Mouse (Mus musculus): Measurements from ENCODE around the gene Inpp5a. TPM values are rescaled to one million over a fixed set of nuclear protein-coding genes. Genes with fewer than 3 reads are reported as not detected.
A peak's percentile ranks its signal among the peaks of the same experiment; 100 is the strongest.

The Inpp5a gene
- total RNA-seq, 2 experiments from 2014 or later = 292 to 306 TPM

DNA sequence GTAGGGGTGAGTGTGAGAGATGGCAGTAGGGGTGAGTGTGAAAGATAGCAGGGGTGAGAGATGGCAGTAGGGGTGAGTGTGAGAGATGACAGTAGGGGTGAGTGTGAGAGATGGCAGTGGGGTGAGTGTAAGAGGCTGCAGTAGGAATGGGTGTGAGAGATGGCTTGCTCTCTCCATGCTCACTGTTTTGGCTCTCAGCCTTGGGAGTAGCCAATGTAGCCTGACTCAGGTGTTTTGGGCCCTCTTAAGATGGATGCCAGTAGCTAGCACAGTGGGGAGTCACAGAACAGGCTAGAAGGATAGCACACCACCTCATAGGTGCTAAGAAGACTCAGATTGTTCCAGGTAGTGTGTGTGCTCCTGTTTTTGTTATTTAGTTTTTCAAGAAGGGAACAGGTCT is 46.8 kb downstream of the Inpp5a start:
- intact Hi-C loops (cut with DNase I) = no loop called here
- DNase-seq (ENCODE audit: low spot score) = no peak

DNA sequence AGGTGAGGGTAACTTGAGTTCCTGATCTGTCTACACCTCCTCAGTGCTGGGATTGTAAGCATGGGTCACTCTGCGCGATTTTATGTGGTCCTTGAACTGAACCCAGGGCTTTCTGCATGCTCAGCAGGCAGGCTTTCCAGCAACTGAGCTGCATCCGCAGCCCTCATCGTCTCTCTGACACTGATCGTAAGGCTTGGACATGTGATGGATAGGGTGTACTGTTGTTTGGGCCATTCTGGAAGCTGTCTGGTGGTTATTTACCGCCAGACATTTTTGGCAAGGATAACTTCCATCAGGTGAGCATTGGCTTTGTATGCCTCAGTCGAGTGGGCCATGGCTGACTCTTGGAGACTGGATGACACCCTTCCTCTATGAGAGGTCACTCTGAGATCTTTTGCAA is 48.0 kb downstream of the Inpp5a start:
- DNase-seq (ENCODE audit: low spot score) = no peak
- intact Hi-C loops (cut with DNase I) = no loop called here

DNA sequence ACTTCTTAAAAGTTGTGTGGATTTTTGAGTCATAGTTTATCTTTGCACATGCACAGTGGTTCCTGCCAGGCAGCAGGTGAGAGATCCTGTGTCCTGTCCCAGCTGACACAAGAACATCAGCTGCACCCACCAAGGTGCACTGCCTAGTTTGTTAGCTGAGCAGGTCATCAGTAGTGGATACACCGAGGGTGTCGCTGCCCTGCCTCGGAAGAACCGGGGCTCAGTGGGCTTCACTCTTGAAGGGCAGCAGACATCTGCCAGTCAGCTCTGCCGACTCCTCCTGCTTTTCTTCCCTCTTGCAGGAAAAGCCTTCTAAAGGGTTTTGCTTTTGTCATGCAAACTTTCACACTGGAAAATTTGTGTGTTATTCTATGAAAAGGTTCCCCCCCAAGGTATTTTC is 48.6 kb downstream of the Inpp5a start:
- intact Hi-C loops (cut with DNase I) = no loop called here
- DNase-seq (ENCODE audit: low spot score) = no peak

DNA sequence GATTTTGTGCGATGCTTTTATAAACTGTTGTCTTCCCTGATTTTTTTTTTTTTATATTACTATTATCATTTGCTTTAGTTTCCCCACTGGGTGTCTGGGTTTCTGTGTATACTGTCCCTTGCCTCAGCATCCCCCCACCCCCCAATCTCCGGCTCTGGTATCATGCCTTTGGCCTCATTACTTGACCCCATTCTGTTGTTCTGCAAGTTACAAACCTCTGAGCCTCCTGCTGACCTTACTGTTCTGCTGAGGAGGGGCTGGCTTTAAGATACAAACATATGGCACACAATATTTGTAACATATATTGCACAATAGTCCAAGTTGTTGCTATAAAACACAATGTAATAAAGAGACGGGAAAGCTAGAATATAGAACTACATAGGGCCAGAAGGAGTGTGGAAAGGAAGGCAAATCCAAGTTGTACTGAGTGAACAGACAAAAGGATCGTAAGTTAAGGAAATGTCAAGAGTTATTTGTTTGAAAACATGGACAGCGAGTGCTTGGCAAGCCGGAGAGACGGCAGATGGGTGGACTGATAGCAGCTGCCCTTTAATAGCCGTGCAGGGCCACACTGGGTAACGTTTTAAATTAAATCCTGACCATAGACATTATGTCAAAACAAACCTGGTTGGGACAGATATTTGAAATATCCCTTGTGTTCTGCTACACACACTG is 49.2 kb downstream of the Inpp5a start:
- intact Hi-C loops (cut with DNase I) = no loop called here
- no peak for DNase-seq (ENCODE audit: low spot score)

DNA sequence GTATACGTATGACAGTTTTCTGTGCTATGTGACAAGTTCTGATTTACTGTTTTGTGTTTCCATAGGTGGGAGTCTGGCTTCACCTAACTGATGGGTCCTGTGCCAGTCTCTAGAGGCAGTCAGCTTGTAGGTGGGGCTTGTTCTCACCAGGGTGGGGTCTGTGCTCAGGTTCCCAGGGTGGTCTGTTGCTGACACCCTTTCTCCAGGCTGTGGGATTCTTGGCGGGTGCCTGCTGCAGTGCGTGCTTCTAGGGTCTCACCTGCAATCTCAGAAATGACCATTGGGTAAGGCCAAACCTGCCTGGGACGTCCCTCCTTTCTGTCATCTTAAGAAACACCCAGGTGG is 49.7 kb downstream of the Inpp5a start:
- no peak for DNase-seq (ENCODE audit: low spot score)
- intact Hi-C loops (cut with DNase I) = no loop called here

DNA sequence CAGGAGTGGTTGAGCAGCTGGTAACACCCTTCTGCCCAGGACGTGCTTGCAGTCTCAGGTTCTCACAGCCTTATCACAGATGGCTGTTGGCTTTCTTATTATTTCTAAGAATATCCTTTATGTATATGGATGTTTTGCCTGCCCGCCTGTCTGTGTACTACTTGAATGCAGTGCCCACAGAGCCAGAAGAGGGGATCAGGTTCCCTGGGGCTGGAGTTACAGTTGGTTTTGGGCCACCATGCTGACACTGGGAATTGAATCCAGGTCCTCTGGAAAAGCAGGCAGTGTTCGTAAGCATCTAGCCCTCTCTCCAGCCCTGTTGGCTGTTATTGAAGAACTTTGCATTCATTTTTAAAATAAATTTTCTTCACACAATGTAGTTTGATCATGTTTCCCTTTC is 50.1 kb downstream of the Inpp5a start:
- no peak for DNase-seq (ENCODE audit: low spot score)
- intact Hi-C loops (cut with DNase I) = no loop called here

DNA sequence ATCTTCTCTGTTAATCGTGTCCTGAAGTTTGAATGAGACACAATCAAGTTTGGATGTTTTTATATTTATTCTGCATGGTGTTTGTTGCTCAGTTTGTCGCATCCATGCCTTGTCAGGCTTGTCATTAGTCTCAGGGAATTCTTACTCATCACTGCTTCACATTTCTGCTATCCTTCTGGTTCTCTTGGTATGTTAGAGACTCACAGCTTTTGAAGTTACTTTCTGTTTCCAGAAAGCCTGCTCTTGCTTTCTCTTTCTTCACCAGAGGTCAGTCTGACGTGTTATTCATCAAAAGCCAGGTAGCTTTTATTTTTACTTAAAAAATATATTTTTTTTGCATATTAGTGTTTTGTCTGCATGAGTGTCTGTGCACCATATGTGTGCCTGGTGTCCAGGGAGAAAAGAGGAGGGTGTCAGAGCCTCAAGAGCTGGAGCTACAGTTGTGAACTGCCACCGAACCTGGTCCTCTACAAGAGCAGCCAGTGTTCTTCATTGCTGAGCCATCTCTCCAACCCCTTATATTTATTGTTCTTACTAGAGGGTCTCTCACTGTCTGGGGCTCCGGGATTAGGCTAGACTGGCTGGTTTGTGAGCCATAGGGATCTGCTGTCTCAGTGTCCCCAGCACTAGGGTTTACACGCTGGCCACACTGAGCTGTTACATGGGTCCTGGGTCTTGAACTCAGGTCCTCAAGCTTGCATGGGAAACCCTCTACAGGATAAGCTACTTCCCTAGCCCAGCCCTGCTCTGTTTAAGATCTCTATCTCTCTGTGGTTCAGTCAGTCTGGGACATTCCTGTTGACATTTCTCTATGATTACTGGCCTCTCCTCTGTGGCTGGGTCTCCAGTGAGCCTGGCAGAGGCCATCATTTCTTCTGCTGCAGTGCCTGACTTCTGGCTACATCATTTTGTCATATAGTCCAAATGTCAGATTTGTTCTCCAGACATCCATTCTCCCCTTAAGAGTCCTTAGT is 51.3 kb downstream of the Inpp5a start:
- intact Hi-C loops (cut with DNase I) = loop anchor here (2.0 kb wide), 1 partner anchor 25 kb away; no protein-coding TSS in a partner anchor
- DNase-seq (ENCODE audit: low spot score) = no peak

DNA sequence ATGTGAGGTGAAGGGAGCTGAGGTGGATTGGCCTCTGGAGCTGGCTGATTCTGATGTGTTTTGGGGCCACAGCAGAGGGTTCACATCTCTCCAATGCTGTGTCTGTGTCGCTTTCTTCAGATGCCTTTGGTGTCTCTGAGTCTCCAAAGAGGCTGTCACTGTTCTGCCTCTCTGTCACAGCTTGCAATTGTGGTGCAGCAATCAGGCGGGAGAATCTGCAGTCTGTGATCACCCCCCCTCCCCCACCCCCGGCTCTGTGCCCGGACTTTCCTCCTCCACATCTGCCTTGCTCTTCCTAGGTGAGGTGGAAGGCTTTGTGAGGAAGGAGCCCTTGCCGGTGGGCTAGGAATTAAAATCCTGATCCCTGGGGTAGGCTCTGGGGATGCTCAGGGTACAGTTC is 52.1 kb downstream of the Inpp5a start:
- intact Hi-C loops (cut with DNase I) = loop anchor here (2.0 kb wide), 1 partner anchor 24 kb away; no protein-coding TSS in a partner anchor
- no peak for DNase-seq (ENCODE audit: low spot score)

DNA sequence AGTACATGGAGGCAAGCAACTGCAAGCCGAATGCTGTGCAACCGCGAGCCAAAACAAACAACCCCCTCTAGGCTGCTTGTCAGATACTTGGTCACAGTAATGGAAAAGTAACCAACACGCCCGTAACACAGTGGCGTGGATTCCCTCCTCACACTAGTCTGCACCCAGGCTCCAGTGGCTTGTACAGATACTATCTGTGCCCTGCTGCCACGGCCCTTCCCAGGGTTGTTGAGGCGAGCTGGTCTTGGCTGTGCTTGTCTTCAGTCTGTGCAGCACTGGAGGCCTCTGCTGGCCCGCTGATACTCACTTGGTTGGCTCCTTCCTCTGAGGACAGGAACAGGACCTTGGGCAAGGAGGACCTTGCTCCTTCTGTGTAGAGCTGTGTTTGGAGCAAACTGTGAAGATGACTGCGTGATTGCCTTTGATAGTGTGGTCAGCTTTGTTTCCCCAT is 52.9 kb downstream of the Inpp5a start:
- intact Hi-C loops (cut with DNase I) = loop anchor here (2.0 kb wide), 1 partner anchor 23 kb away; no protein-coding TSS in a partner anchor
- DNase-seq (ENCODE audit: low spot score) = peak; percentile 55

DNA sequence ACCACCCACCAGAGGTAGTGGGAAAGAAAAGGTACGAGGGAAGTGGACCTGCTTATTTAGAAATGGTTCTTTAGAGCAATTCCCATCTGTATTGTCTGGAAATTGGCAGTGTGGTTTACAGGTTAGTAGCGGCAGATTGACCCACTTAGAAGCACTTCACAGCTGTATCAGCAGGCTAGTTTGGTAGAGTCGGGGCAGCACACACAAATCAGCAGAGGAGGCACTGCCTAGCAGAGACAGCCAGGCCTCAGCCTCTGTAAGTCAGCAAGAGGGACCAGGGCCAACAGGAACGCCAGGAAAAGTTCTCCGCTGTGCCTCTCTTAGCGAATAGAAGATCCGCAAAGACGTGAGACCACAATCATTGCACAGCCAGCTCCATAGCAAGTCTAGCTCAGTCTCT is 56.7 kb downstream of the Inpp5a start:
- intact Hi-C loops (cut with DNase I) = no loop called here
- DNase-seq (ENCODE audit: low spot score) = no peak

DNA sequence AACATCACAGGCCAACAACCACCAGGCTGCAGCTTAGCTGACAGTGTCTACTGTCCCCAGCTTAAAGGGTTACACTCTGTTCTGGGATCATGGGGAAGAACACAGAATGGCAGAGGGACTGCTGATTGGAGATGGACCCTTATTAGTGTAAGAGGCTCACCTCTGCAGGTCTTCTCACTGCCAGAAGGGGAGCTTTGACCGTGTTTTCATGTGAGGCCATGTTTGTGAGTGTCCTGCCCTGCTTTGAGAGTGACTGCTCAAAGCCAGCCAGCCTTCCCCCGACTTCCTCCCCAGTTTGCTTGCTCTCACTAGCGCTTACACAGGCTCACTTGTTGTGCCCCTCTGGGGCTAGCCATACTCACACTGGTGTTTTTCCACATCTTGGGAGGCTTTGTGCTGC is 58.5 kb downstream of the Inpp5a start:
- intact Hi-C loops (cut with DNase I) = no loop called here
- no peak for DNase-seq (ENCODE audit: low spot score)

DNA sequence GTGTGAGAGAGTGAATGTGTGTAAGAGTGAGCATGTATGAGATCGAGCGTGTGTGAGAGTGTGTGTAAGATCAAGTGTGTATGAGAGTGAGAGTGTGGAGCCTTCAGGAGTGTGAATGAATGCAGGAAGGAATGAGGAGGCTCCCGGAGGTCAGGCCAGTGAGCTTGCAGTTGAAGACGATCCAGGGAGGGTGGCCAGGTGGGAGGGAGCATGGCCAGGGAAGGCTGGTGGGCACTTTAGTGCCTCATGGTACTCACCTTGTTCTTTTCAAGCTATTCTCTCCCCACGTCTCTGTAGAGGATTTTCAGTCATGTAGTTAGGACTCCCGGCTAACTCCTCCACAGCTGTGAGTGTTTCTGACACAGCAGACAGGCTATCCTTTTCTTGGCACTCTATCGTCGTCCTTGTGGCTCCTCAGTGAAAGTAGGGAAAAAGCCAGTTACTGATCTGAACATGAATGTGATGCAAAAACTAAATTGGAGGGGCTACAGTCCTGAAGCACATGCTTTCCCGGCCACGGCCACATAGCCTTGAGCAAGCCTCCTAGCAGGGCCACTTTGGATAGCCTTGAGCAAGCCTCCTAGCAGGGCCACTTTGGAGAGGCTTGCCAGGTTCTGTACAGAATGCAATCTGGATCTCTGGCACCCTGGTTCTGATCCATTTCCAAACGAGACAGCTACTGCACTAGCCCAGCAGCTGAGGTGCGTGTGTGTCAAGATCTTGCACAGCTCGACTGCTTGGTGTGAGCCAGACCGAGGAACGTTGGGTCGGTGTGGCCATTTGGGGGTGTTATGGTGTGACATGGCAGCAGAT is 61.5 kb downstream of the Inpp5a start:
- no peak for DNase-seq (ENCODE audit: low spot score)
- intact Hi-C loops (cut with DNase I) = no loop called here

DNA sequence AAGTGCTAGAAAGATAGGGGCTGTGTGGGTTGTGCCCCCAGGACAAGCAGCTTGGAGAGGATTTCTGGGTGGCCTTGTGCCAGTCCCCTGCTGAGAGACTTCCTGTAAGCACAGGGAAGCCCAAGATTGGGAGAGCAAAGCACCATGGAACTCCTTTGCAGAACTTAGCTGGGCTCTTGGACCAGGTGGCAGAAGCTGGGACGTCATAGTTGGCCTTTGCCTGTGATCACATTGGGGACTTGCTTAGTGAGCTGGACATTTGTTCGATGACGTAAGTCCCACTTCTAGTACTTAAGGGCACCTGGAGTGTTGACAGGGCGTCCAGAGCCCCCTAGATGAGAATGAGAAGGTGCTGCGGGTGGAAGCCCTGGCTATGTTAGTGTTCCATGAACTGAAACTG is 62.8 kb downstream of the Inpp5a start:
- intact Hi-C loops (cut with DNase I) = no loop called here
- DNase-seq (ENCODE audit: low spot score) = no peak

DNA sequence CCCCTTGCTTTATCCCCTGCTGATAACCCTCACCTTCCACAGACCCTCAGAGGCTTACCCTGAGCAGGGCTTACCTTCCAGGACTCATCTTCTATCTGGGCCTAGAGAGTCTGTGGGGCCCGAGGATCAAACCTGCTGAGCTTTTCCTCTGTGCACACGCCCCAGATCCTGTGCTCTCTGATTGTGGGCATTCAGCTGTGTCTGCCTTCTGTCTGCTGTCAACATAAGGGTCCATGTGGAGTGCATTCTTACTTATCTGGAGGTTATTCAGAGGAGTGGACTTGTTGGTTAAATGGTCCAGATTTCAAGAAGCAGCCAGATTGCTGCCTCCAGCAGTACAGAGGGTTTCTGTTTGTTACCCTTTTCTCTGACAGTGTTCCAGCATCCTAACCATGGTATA is 63.3 kb downstream of the Inpp5a start:
- intact Hi-C loops (cut with DNase I) = no loop called here
- DNase-seq (ENCODE audit: low spot score) = no peak

DNA sequence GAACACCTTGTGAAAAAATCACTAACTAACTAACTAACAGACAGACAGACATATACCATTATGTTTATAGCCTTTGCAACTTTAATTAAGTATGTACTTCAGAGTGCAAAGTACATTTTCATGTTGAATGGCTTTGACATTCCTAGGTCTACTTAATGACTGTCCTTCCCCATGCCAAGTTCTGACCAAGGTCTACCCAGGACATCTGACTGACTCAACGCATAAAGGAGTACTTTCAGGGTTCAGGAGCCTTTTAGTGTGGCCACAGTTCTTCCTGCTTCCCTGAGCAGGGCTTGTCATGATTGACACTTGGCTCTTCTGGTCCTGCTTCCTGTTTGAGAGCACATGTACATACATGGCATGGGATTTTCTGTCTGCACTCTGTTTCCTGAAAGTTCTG is 64.3 kb downstream of the Inpp5a start:
- intact Hi-C loops (cut with DNase I) = no loop called here
- DNase-seq (ENCODE audit: low spot score) = no peak

DNA sequence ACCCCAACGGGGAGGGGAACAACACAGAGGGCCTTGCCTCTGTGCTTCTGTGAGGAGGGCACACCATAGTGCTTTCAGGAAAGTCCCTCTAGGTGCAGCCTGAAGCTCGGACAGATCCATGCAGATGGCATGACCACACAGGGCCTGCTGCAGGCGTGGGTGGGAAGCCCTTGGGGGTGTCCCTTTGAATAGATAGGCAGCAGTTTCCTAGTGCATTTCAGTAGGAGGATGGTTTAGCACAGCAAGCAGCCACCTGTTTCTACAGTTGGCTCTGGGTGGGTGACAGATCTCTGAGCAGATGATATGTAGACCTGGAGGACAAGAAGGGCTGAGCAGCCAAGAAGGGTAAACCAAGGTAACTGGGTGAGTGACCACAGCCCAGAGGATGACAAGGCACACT is 65.4 kb downstream of the Inpp5a start:
- intact Hi-C loops (cut with DNase I) = no loop called here
- no peak for DNase-seq (ENCODE audit: low spot score)

DNA sequence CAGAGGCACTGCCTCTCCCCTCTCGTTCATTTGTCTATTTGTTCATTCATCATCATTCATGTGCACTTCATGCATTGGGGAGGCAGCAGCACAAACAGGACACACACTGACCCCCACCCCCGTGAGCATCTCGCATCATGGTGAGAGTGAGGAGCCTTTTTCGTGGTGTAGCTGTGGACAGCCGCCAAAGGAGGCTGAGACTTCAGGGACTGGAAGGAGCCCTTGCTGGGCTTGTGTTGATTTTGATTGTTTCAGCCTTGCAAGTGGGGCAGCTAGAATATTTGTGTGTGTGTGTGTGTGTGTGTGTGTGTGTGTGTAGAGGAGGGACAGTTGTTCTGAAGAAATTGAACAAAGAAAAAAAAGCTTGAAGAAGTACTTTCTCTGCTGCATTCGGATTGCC is 67.8 kb downstream of the Inpp5a start:
- intact Hi-C loops (cut with DNase I) = no loop called here
- DNase-seq (ENCODE audit: low spot score) = no peak

DNA sequence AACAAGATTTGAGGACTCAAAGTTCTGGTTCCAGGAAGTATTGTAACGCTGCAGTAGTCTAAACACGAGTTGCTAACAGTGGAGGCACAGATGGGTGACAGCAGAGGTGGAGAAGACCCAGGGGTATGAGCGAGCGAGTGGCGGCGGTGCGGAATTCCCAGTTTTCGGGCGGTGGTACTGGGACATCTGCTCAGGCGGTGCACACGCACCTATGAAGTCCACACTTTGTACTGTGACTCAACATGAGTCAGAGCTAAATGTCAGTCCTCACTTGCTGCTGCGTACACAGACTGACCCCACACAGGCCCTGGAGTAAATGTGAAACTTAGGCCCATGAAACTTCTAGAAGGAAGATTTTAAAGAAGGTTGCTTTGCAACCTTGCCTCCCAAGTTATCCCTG is 72.4 kb downstream of the Inpp5a start:
- intact Hi-C loops (cut with DNase I) = no loop called here
- no peak for DNase-seq (ENCODE audit: low spot score)

DNA sequence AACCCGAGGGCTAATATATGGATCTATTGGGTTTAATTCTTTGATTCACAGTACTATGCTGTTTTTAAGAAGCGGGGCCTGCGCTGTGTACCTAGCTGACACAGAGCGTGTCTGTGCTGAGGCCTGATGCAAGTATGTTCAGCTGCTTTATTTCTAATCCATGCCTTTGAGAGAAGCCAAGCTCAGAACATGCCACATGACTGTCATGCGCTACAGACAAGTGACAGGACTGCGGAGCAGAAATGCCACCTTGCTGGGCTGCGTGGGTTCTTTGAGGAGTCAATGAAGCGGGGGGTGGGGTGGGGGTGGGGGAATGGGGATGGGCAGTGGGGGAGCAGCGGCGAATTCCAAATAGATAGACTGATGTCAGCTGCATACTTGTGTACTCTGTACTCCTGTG is 73.2 kb downstream of the Inpp5a start:
- intact Hi-C loops (cut with DNase I) = no loop called here
- no peak for DNase-seq (ENCODE audit: low spot score)

DNA sequence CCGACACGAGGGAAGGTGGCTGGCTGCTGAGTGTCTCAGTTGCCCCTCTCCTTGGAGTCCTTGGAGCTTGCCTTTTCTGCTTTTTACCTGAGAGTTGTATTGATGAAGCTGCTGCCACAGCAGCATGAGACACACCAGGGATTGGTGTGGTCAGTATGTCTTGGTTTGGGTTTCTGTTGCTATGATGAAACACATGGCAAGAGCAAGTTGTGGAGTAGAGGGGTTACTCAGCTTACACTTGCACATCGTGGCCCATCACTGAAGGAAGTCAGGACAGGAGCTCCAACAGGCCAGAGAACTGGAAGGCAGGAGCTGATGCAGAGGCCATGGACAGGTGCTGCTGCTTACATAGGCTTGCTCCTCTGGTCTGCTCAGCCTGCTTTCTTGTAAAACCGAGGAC is 76.6 kb downstream of the Inpp5a start:
- no peak for DNase-seq (ENCODE audit: low spot score)
- intact Hi-C loops (cut with DNase I) = loop anchor here (2.0 kb wide), 1 partner anchor 25 kb away; no protein-coding TSS in a partner anchor
